Mouse (Mus musculus) brain, embryonic 18.5 days (tissue): Measurements from ENCODE around the gene Samd9l.
"Not testable (repeated sequence)": the region's sequence is repeated elsewhere in the genome, so short reads cannot be mapped to it uniquely, and the experiment has no call there.

Experiments used
- DNase-seq: peaks from one replicate; pipeline ENCODE4 v3.0.0-alpha.2; 2012; ENCODE audit warnings: low read depth, low spot score

Samd9l gene

GRCm38 (mm10) chr6:3399340-3400068 is at the start of gene Samd9l:
Gene Samd9l (minus strand): TSS chr6:3399572.
- DNase-seq = not testable (repeated sequence)

- no peak for DNase-seq
Measured at GRCm38 (mm10) chr6:3447404-3447803, 48.0 kb upstream of the Samd9l start.

GRCm38 (mm10) chr6:3443905-3444304 is 44.5 kb upstream of the Samd9l start:
- no peak for DNase-seq

- no peak for DNase-seq
Measured at GRCm38 (mm10) chr6:3436087-3436486, 36.7 kb upstream of the Samd9l start.

GRCm38 (mm10) chr6:3430976-3431375 is 31.6 kb upstream of the Samd9l start:
- DNase-seq = not testable (repeated sequence)

GRCm38 (mm10) chr6:3427047-3427446 is 27.7 kb upstream of the Samd9l start:
- DNase-seq = no peak

GRCm38 (mm10) chr6:3425333-3425732 is 26.0 kb upstream of the Samd9l start:
- not testable (repeated sequence) for DNase-seq

GRCm38 (mm10) chr6:3424613-3425277 is 25.4 kb upstream of the Samd9l start:
- not testable (repeated sequence) for DNase-seq

GRCm38 (mm10) chr6:3397182-3397906 is 2.0 kb downstream of the Samd9l start:
- not testable (repeated sequence) for DNase-seq

- not testable (repeated sequence) for DNase-seq
Measured at GRCm38 (mm10) chr6:3395921-3396611, 3.3 kb downstream of the Samd9l start.

- DNase-seq = no peak
Measured at GRCm38 (mm10) chr6:3389995-3390394, 9.4 kb downstream of the Samd9l start.

- DNase-seq = no peak
Measured at GRCm38 (mm10) chr6:3386565-3386964, 12.8 kb downstream of the Samd9l start.

GRCm38 (mm10) chr6:3384816-3385215 is 14.6 kb downstream of the Samd9l start:
- DNase-seq = not testable (repeated sequence)

GRCm38 (mm10) chr6:3384115-3384791 is 15.1 kb downstream of the Samd9l start:
- not testable (repeated sequence) for DNase-seq

- DNase-seq = no peak
Measured at GRCm38 (mm10) chr6:3379146-3379545, 20.2 kb downstream of the Samd9l start.

- no peak for DNase-seq
Measured at GRCm38 (mm10) chr6:3376687-3377086, 22.7 kb downstream of the Samd9l start.

- no peak for DNase-seq
Measured at GRCm38 (mm10) chr6:3369527-3369926, 29.8 kb downstream of the Samd9l start.

- DNase-seq = not testable (repeated sequence)
Measured at GRCm38 (mm10) chr6:3365609-3366008, 33.8 kb downstream of the Samd9l start.

- DNase-seq = not testable (repeated sequence)
Measured at GRCm38 (mm10) chr6:3345924-3346597, 53.3 kb downstream of the Samd9l start.

GRCm38 (mm10) chr6:3345043-3345639 is 54.2 kb downstream of the Samd9l start:
- DNase-seq = not testable (repeated sequence)
